Mouse (Mus musculus): ENCODE data around the gene Hsd17b12. TPM values are rescaled to one million over a fixed set of nuclear protein-coding genes. Genes with fewer than 3 reads are reported as not detected.

Hsd17b12 gene
- 10 to 100 TPM; 31.3 to 31.6 TPM for total RNA-seq (2021)
- long read RNA-seq, experiment 1, transcript Hsd17b12-201 (11 exons, 1,902 nt), result major isoform, 27 of 30 reads
- long read RNA-seq, experiment 1, partial matches to known transcripts, result 1 of 30 reads
- long read RNA-seq, experiment 1, other reads (novel, unspliced or antisense), result 2 of 30 reads
- long read RNA-seq, experiment 2, transcript Hsd17b12-201 (11 exons, 1,902 nt), result major isoform, 26 of 28 reads
- long read RNA-seq, experiment 2, partial matches to known transcripts, result 0 of 28 reads
- long read RNA-seq, experiment 2, other reads (novel, unspliced or antisense), result 2 of 28 reads

DNA sequence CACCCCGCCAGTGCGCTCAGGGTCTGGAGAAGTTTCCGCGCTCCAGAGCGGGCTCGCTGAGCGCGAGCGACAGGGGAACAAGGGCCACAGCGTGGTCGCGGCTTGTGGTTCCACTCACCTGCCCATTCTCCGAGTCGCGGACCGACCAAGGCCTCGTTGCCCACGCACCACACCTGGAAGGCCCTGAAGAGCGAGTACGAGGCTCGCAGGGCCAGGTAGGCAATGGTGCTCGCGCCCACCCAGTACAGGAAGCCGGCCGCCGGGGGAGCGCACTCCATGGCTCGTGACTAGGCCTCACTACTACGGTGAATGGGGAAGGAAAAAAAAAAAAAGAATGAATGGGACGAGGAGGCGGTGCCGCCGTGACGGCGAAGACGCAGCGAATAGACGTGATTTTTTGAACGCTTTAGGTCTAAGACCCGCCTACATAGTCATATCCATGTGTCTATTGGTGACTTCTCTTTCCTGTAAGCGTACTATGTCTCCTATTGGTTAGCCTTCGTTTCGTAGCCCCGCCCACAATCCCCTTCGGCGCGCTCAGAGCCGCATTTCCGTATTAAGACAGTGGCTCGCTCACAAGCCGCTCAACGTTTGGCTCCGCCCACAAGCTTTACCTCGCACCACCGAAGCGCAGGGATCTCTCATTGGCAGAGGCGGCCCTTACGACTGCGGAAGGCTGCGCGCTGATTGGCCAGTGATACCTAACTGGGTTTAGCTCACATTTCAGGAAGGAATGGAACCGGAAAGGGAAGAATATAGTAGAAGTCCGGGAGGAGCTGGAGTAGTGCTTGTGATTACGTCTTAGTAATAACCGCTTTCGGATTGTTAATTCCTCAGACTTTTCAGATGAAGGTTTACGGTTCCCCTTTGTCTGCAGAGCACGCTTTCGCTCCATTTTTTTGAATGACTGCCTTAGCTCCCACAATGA lies at the start of gene Hsd17b12:
TSS of gene Hsd17b12 (minus strand) at position 373 of the 928 bp plus-strand sequence.
- peak; percentile 89 to 98 for DNase-seq (ENCODE audit: low spot score in 2 of 2)

GRCm38 (mm10) chr2:94184906-94185305 lies 27.1 kb upstream of the Hsd17b12 start:
- no peak for DNase-seq (ENCODE audit: low spot score in 2 of 2)

DNA sequence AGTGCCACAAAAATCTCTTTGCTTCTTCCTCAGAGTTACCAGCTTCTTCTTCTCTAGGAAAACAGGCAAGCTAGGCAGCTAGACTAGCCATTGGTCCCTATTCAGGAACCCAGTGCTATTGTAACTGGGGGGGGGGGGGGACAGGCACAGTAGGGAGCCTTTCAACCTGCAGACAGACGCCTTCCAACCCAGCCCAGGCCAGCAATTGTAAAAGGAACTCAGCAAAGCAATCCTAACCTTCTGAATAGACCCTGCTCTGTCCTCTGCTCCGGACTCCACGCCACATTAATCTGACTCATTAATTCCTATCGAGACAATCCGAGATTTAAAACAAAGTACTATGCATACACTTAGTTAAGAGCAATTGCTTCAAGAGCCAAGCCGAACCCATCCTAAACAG lies 26.4 kb upstream of the Hsd17b12 start:
- DNase-seq (ENCODE audit: low spot score in 2 of 2), result no peak

- DNase-seq (ENCODE audit: low spot score in 2 of 2), result no peak
These were observed 21.3 kb upstream of the Hsd17b12 start for GRCm38 (mm10) chr2:94179030-94179407.

GRCm38 (mm10) chr2:94178321-94179029 lies 20.7 kb upstream of the Hsd17b12 start:
- peak; percentile 58 to 87 for DNase-seq (ENCODE audit: low spot score in 2 of 2)

GRCm38 (mm10) chr2:94177294-94177693 lies 19.5 kb upstream of the Hsd17b12 start:
- DNase-seq (ENCODE audit: low spot score in 2 of 2), result no peak

DNA sequence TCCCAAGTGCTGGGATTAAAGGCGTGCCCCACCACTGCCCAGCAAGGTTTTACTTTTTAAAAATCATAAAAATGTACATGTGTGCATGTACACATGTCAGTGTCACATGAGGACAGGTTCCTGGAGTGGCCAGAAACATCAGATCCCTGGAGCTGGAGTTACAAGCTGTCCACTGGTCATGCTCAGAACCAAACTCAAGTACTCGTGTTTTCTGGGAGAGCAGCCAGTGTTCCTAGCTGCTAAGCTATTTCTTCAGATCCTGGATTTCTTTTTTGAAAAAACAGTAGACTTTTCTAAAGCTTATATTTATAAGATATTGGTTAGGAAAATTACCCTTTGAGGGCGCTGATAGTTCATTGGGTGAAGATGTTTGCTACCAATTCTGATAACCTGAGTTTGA lies 18.6 kb upstream of the Hsd17b12 start:
- DNase-seq (ENCODE audit: low spot score in 2 of 2), result no peak

DNA sequence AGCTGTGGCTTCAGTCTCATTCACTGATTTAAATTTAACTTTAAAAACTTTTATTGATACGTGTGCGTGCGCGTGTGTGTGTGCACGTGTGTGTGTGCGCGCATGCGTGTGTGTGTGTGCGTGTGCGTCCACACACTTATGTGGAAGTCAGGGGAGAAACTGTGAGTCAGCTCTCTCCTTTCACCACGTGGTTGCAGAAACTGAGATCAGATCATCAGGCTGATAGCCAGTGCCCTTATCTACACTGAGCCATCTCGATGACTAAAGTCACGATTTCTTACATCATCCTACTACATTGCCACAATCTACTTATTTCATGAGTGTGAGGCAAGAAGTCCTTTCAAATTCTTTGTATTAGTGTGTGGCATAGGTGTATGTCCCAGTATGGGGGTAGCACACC lies 15.8 kb upstream of the Hsd17b12 start:
- no peak for DNase-seq (ENCODE audit: low spot score in 2 of 2)

DNA sequence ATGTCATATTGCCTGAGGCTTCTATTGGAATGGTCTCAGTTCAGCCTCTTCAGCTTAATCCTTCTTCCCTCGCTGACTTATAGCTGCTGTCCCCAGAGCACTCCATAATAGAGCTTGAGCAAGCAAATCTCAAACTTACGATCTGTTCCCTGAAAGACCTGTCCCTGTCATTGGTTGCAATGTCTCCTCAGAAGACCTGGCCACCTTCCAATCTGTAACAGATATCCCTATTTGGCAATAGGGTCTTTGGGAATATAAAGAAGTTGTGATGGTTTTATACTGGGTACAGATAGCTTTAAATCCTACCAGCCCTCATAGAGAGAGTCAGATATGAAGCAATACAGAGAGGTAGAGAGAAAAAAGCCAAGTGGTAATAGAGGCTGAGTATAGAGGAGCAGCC lies 5.4 kb upstream of the Hsd17b12 start:
- DNase-seq (ENCODE audit: low spot score in 2 of 2), result no peak

DNA sequence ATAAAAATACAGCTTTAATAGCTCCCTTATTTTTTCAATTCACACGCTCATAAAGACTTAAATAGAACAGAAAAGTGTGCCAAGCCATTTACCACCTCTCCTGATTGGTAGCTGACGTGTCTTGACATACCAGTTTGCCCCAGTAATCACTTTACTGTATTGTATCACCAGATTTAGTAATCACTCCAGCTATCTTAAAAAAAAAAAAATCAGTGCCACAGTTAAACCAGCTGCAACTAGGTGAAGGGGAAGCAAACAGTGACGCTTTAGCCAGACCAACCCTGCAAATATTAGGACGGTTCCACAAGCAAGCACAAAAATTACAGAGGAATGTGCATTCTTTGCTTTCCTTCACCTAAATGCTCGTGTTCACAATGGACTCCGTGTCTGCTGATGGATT lies 4.4 kb upstream of the Hsd17b12 start:
- DNase-seq (ENCODE audit: low spot score in 2 of 2), result no peak

GRCm38 (mm10) chr2:94158520-94158884 lies 738 bp upstream of the Hsd17b12 start:
- no peak for DNase-seq (ENCODE audit: low spot score in 2 of 2)

DNA sequence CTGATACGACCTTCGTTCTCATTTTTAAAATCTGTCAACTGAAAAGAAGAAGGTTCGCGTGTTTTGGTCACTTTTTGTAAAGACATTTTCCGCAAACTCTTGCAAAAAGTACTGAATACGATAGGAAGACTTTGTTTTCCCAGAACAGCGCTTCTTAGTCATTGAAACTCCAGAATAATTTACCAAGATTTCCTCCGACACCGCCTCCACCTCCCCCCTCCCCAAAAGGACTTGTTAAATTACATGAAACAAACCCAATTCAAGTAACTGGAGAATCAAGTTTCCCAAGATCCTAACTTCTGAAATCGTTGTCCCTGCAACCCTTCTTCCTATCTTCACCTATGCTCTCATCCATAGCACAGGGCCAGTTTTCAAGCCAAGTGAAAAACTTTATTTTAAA lies 713 bp downstream of the Hsd17b12 start:
- no peak for DNase-seq (ENCODE audit: low spot score in 2 of 2)

DNA sequence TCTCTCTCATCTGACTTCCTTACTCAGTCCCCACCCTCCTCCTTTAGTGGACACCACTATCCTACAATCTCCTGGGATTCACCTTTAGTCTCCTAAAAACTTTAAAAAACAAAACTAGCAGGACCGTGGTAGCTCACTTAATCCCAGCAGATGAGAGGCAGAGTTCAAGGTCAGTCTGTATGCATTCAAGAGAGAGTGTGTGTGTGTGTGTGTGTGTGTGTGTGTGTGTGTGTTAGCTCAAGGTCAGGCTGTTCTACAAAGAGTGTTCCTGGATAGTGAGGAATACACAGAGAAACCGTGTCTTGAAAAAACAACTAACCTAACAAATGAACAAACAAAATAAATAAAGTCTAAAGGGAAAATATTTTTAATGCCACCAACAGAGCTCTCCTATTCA lies 12.6 kb downstream of the Hsd17b12 start:
- no peak for DNase-seq (ENCODE audit: low spot score in 2 of 2)

- no peak for DNase-seq (ENCODE audit: low spot score in 2 of 2)
These were observed 13.1 kb downstream of the Hsd17b12 start for GRCm38 (mm10) chr2:94144520-94145145.

GRCm38 (mm10) chr2:94141293-94141692 lies 16.5 kb downstream of the Hsd17b12 start:
- no peak for DNase-seq (ENCODE audit: low spot score in 2 of 2)

DNA sequence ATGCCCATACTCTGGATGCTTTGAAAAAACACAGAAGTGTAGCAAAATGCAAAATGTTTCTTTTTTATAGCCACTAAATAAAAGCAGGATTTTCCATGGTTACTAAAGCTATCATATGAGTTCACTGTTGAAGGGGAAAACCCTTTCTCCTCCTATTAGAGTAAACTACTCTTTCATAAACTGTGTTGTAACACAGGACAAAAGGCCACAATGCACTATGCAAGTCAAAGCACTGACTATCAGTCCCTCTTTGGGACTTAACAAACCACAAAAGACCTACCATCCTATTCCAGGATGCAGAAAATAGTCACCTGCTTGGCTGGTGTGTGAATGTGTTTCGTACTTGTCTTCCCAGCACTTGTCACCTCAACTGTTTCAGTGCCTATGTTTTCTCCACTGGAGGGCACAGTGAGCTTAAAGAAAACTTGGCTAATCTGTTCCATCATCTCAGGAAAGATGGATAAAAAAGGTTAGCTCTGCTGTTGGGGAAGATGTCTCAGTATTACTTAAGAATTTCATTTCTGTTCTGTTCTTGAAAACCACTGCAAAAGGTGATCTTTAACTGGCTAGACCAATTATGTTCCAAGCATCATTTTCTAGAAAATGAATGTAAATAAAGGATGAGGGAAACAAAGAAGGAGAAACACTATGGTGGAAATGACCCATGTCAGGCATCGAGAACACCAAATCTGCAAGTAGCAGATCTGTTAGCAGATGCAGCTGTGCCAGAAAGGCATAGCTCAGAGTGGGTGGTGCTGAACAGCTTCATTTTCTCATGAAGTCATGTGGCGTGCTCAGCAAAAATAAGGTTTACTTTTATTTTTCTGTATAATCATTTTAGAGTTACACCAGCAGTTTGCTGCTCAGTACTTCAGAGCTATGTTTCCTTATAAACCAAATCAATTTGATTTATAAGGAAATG lies 19.0 kb downstream of the Hsd17b12 start:
- no peak for DNase-seq (ENCODE audit: low spot score in 2 of 2)

DNA sequence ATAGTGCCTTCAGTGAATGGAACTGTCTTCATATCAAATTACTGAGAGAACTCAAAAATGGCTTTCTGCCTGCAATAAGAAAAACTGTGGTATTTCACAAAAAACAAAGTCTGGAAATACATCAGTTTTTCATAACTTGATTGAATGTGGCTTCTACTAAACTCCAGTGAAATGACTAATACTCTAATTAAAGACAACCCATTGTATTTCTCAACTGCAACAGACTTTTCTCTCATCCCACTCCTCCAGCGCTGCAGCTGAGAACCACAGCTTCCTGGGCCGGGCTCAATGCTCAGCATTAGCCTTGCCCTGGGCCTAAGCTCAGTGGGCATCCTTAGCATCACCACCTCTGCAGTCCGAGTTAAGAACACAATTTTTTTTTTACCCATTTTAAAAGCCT lies 20.9 kb downstream of the Hsd17b12 start:
- no peak for DNase-seq (ENCODE audit: low spot score in 2 of 2)

- no peak for DNase-seq (ENCODE audit: low spot score in 2 of 2)
These were observed 29.3 kb downstream of the Hsd17b12 start for GRCm38 (mm10) chr2:94128496-94128895.

DNA sequence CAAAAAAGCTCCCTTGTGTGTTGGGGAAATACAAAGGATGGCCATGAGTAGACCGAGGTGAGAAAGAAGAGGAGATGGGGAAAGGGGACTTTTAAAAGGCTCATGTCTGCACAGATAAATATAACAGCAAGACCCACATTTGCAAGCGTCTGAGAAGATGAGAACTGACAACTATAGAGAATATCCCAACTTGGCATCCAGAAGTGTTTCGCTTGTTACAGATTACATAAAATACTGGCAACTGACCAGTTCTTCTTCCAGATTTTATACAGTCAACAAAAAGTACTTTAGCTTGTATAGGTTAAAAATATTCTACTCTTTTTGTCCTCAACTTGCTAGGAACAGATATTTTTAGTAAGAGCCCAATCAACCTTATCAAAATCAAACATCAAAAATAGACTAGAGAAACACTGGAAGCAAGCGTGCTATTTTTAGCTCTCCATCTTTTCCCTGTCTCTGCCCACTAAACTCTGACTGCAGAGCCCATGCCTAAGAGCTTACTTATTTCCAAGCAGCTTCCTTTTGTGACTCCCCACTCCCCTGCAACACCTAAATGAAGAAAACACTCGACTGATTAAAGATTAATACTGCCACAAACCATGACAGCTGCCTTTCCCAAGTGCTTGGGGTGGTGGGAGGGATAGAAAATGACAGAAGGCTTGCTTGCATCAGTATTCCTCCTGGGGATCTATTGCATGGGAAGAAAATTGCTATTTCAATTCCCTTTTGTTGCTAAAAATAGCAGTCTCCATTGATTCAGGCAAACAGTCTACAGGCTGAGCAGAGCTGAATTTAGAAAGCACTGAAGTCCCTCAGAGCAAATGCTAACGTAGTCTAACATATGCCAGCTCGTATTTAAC lies 35.4 kb downstream of the Hsd17b12 start:
- DNase-seq (ENCODE audit: low spot score in 2 of 2), result no peak

Measured in gastrocnemius, postnatal 4 days (tissue).